Mouse (Mus musculus) heart, postnatal 4 days (tissue): Measurements from ENCODE around the gene Pold3. TPM values are rescaled to one million over a fixed set of nuclear protein-coding genes. Genes with fewer than 3 reads are reported as not detected.
A peak's percentile ranks its signal among the peaks of the same experiment; 100 is the strongest.

Source experiments
- DNase-seq: peaks from one replicate; pipeline ENCODE4 v3.0.0; 2021
- total RNA-seq, 2 experiments: library from RNA; stranded (reverse); gene quantifications; 2 replicates each; pipeline ENCODE4 v1.2.3; 2021

Gene Pold3
- total RNA-seq, result 10 to 100 TPM; 28.9 to 29.1 TPM

DNA sequence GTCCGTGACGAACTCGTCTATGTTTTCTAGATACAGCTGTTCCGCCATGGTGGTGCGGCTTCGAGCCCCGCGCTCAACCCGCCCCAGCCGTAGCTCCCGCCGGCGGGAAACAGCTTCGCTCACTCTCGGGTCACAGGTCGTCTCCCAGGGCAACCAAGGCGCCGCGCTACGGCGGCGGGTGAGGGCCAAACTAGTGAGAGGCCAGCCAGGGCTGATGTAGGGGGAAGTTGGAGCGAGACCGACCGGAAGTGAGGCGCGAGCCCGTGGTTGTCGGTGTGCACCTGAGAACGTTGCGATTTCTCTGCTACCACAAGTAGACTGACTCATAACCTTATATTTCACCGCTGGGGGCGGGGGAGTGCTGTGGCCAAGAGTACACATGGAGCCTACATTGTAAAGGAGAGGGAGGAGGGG lies at the start of gene Pold3:
Gene Pold3 (minus strand): TSS at position 190 of the 414 bp plus-strand sequence.
- peak; percentile 100 for DNase-seq

DNA sequence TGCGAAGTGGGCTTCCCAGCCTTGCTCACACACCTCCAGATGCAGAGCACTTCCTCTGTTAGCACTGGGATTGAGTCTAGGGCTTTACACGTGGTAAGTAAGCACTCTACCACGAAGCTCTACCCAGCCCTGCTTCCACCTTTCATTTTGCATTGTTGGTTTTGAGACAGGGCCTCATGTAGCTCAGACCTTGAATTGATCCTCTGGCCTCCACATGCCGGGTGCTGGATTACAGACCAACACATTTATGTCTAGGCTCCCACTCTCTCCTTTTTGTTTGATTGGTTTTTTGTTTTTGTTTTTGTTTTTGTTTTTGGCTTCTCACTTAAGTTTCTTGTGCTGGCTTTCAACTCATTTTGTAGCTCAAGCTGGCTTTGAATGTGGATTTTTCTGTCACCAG lies 49.4 kb upstream of the Pold3 start:
- no peak for DNase-seq

DNA sequence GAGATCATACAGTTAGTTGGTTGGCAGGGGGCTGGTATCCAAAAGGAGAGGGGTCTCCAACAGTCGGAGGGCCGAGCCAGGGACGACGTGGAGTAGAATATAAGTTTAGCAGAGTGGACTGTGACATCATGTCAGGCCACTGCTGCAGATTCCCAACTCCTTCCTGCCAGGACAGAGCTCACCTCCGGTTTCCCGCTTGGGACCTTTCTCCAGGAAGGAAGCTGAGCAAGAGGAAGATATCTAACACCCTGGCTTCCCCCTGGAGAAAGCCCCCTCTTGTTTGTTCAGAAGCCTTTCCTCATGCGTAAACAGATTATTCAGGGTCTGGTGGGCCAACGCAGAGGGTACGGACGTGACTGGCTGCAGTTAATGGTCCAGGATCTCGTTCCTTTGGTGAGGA lies 47.3 kb upstream of the Pold3 start:
- DNase-seq, result peak; percentile 21

- no peak for DNase-seq
These were observed 42.1 kb upstream of the Pold3 start for GRCm38 (mm10) chr7:100163506-100163905.

- DNase-seq, result peak; percentile 9
These were observed 38.6 kb upstream of the Pold3 start for GRCm38 (mm10) chr7:100160006-100160405.

- peak; percentile 94 for DNase-seq
These were observed 37.9 kb upstream of the Pold3 start, which contains the start of gene Lipt2 for GRCm38 (mm10) chr7:100159105-100159841. Gene Lipt2 (plus strand): TSS chr7:100159277.

DNA sequence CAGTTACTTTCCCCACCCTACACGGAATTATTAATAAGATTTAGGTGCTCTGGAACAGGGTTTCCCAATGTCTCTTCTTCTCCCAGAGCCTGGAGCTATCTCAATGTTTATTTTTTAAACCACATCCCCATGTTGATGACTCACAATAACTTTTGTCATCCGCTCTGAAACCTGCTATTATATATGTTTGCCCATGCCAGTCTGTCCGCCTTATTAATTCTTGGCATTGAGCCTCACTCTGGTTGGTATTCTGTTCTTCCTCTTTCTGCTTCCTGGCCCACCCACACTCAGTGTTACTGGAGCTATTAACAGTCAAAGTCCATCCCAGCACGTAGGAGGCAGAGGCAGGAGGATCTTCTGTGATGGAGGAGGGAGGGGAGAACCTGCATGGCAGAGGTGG lies 36.3 kb upstream of the Pold3 start:
- DNase-seq, result no peak

DNA sequence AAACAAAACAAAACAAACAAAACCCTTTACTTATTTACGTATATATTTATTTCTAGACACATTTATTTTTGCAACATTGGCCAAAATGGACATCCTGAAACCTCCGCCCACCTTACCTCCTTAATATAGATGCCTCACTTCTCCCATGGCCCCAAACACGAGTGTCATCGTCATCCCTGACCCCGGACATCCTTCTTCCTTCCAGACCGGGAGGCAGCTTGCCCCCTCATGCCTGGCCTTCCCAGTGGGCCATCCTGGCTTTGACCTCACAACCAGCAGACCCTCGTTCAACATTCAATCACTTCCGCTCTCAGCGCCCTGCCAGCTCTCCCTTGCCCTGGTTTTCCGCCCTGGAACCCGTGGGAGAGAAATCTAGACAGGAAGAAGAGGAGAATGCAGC lies 29.3 kb upstream of the Pold3 start:
- no peak for DNase-seq

- no peak for DNase-seq
These were observed 28.7 kb upstream of the Pold3 start for GRCm38 (mm10) chr7:100150086-100150485.

DNA sequence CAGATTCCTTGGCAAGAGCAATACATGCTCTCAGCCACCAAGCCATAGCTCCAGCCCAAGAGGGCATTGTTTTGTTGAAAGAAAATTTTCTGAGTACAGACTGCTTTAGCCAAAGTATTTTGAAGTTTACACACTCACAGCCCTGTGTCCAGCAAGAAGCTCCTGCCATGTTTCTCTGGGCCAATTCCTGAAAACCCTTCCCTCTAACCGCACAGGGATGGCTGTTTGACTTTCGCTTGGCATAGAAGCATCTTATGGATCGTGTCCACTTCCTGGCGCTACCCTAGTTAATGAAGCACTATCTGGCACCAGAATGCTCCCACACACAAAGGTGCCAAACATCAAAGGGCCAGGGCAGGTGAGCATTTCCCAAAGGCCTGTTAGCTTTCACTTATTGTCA lies 27.2 kb upstream of the Pold3 start:
- no peak for DNase-seq

DNA sequence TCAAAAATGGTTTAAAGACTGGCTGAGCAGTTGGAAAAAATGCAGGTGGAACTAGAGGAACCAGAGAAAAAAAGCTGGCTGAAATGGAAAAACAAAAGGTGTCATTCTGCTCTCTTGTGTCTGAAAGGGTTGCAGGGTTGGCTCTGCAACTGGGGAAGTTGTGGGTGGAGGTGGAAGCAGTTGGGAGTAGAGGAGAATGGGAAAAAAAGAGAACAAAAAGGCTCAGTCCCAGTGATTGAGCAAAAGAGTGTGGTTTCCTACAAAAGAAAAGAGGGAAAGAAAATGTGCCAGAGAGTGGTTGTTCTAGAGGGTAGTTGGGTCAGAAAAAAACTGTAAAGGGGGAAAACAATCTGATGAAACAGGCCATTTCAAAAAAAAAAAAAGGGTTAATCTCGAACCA lies 19.2 kb upstream of the Pold3 start:
- no peak for DNase-seq

DNA sequence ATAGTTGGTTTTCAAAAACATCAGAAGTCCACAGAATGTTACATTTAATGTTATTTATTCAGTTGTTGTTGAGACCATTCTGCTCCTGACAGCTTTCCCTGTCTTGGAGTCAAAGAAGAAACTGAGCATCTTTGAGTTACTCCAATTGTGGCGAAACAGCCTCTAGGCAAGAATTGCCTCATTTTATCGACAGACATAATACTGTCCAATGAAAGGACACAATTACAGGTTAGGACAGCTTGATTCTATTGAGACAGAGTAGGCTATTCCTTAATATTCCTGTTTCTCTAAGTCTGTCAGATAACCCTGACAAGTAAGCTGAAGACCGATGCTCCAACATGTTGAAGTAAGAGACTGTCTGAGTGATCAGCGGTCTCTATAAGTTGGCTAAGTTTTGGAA lies 16.7 kb upstream of the Pold3 start:
- no peak for DNase-seq

- DNase-seq, result peak; percentile 28
These were observed 15.7 kb upstream of the Pold3 start for GRCm38 (mm10) chr7:100137038-100137437.

GRCm38 (mm10) chr7:100132379-100132778 lies 11.0 kb upstream of the Pold3 start:
- no peak for DNase-seq

DNA sequence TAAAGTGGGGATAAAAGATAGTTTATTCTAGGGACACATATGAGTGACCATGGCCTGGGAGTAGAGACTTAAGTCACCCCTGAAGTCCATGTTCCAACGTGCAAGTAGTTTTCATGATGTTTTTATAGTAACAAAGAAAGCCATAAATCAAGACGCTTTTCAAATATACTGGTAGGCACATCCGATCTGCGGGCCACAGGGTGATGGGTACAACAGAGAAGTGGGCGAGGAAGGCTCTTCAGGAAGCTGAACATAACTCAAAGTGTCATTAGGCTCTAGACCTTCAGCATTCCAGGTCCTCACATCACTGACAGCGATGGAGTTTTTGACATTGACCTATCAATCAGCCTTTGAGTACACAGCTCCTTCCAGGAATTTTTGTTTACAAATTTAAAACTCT lies 9.2 kb upstream of the Pold3 start:
- DNase-seq, result no peak

DNA sequence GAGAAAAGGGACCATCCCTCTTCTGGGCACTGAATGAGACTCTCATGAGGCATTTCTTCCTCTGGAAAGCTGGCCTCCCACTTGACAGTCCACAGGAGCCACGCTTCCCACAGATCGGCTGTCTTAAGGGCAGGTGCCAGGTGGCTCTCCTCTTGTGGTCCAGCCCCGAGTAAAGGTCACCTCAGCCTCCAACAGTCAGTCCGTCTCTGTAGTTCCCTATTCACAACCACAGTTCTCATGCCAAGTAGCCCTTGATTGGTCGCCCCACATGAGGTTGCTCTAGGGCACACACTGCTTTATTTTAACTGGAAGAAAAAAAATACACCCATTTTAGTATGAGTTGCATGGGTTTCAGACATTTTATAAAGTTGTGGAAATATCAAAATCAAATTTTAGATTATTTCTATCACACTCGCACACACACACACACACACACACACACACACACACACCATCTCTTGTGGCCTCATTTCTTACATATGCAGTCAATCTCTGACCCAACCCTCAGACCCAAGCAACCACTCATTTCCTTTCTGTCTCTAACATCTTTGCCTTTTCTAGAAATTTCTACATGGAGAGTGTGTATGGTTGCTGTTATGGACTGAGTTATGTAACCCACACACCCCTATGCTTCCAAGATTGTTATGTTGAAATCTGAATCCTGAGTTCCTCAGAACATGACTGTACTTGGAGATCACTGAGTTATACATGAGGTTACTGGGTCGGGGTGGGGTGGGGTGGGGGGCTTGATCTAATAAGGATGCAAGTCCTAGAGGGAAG lies 7.1 kb upstream of the Pold3 start:
- no peak for DNase-seq

GRCm38 (mm10) chr7:100126514-100126913 lies 5.1 kb upstream of the Pold3 start:
- DNase-seq, result no peak

- DNase-seq, result peak; percentile 32
These were observed 3.8 kb upstream of the Pold3 start for GRCm38 (mm10) chr7:100125166-100125565.

GRCm38 (mm10) chr7:100124211-100124610 lies 2.8 kb upstream of the Pold3 start:
- DNase-seq, result peak; percentile 56

GRCm38 (mm10) chr7:100123486-100123885 lies 2.1 kb upstream of the Pold3 start:
- DNase-seq, result peak; percentile 63

- peak; percentile 64 for DNase-seq
These were observed 539 bp downstream of the Pold3 start for GRCm38 (mm10) chr7:100120791-100121261.

DNA sequence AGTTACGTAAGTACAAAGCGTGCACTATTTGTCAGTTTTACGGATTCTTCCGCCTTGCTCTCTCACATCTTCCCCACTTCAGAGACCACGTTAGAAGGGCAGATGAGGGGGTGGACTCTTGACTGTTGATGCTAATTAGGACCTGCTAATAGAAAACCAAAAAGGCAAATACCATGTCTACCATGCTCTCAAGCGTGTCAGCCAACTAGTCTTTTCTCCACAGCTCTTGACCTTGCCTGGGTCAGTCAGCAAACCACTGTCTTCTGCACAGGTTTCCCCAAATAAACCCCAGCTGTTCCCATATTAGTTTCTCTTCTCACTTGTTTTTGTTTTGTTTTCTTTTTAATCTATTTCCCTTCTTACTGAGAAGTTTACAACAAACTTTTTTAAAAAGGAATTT lies 7.1 kb downstream of the Pold3 start:
- DNase-seq, result no peak

GRCm38 (mm10) chr7:100113821-100114220 lies 7.5 kb downstream of the Pold3 start:
- DNase-seq, result no peak

- DNase-seq, result no peak
These were observed 9.9 kb downstream of the Pold3 start for GRCm38 (mm10) chr7:100111506-100111905.
